Mouse (Mus musculus) brain, embryonic 14.5 days (tissue): ENCODE results near the gene Cux1.

Source experiments
- CTCF ChIP-seq: fragments of 200-500 bp; IDR thresholded peaks from 2 replicates; pipeline ENCODE4 v1.5.1; 2012; ENCODE audit warnings: inconsistent platforms, mild to moderate bottlenecking, moderate library complexity, borderline replicate concordance; ENCODE audit not compliant: insufficient read depth, insufficient read length; ENCODE audit errors: extremely low read depth
- POLR2A ChIP-seq: fragments of 200-500 bp; IDR thresholded peaks from 2 replicates; pipeline ENCODE4 v1.6.1; 2012; ENCODE audit warnings: mild to moderate bottlenecking, inconsistent platforms, borderline replicate concordance; ENCODE audit not compliant: poor library complexity, insufficient read depth, insufficient read length, severe bottlenecking; ENCODE audit errors: extremely low read depth

GRCm38 (mm10) chr5:136393621-136394020 is 173.7 kb downstream of the Cux1 start:
- TF ChIP-seq CTCF, result no peak
- no peak for TF ChIP-seq POLR2A
